Comparison of ENCODE assay signal across 30 mouse cellular contexts in genomic region chr10:121558231-121558630, GRCm38 (mm10). TPM values are rescaled to one million over a fixed set of nuclear protein-coding genes. Genes with fewer than 3 reads are reported as not detected.
DNase-seq lines count a peak whose midpoint lies in the region; ATAC-seq and TF ChIP-seq lines count a peak whose summit lies in the region.
"Had no signal": no experiment of that assay in that cellular context is flagged by ENCODE, and none has a peak within 500 bp of the region (broad histone marks: within the 10 kb centered on the region; RNA-seq: fewer than 3 reads in every experiment).

No protein-coding gene starts in this region.

- intact Hi-C loops in heart, adult 2 months (cut with DNase I) = no loop called here

- WGBS in heart, postnatal 0 days = 61% methylated on average over 2 of the region's 2 CpGs
- WGBS in heart, adult 2 months = 63% methylated on average over 2 of the region's 2 CpGs
- WGBS in liver, adult 2 months = 9% methylated on average over 2 of the region's 2 CpGs
- WGBS in liver, embryonic 12.5 days (ENCODE audit: insufficient replicate concordance) = 68% methylated on average over 2 of the region's 2 CpGs
- 76% methylated on average over 2 of the region's 2 CpGs for WGBS in midbrain, embryonic 11.5 days
- 83% methylated on average over 2 of the region's 2 CpGs for WGBS in midbrain, embryonic 14.5 days
- WGBS in intestine, embryonic 16.5 days = 75% methylated on average over 2 of the region's 2 CpGs

- peak; percentile 30; the same call in 1 of the 2 replicates for ATAC-seq in heart, postnatal 0 days (ENCODE audit: insufficient read depth, low read depth)
- ATAC-seq in liver, embryonic 12.5 days = no peak
- ATAC-seq in midbrain, embryonic 11.5 days (ENCODE audit: low FRiP score) = no peak
- no peak for ATAC-seq in midbrain, embryonic 14.5 days (ENCODE audit: low FRiP score, low TSS enrichment)
- ATAC-seq in intestine, embryonic 16.5 days = peak; percentile 36; the same call in 1 of the 2 replicates
- ATAC-seq: activated CD4-positive, CD25-positive, alpha-beta regulatory T cell, adult 4 months; CD4-positive, CD25-positive, alpha-beta regulatory T cell, adult 4 months; forebrain, embryonic 14.5 days; Patski had no signal

- H3K4me3 ChIP-seq in heart, postnatal 0 days (ENCODE audit: low read depth, low read length) = no peak overlapping the region
- no peak overlapping the region for H3K4me3 ChIP-seq in heart, adult 2 months
- no peak overlapping the region for H3K4me3 ChIP-seq in liver, adult 2 months (ENCODE audit: insufficient read depth, low read depth, low read length)
- no peak overlapping the region for H3K4me3 ChIP-seq in liver, embryonic 12.5 days
- no peak overlapping the region for H3K4me3 ChIP-seq in midbrain, embryonic 11.5 days (ENCODE audit: low read depth, low read length)
- no peak overlapping the region for H3K4me3 ChIP-seq in midbrain, embryonic 14.5 days (replicated peaks; ENCODE audit: low read depth, low read length)
- H3K4me3 ChIP-seq in intestine, embryonic 16.5 days (ENCODE audit: low read length) = no peak overlapping the region
- H3K4me3 ChIP-seq: embryonic facial prominence, embryonic 13.5 days; embryonic facial prominence, embryonic 15.5 days; erythroblast, embryonic 14.5 days; forebrain, embryonic 10.5 days; forebrain, embryonic 12.5 days had no signal

- H3K9me3 ChIP-seq in heart, postnatal 0 days (replicated peaks; ENCODE audit: control insufficient read depth, low read length) = no peaks in the 10 kb centered on the region
- no peaks in the 10 kb centered on the region for H3K9me3 ChIP-seq in liver, embryonic 12.5 days (replicated peaks)
- no peaks in the 10 kb centered on the region for H3K9me3 ChIP-seq in midbrain, embryonic 11.5 days (ENCODE audit: control insufficient read depth, low read length)
- no peaks in the 10 kb centered on the region for H3K9me3 ChIP-seq in midbrain, embryonic 14.5 days (ENCODE audit: control insufficient read depth, low read length)
- no peaks in the 10 kb centered on the region for H3K9me3 ChIP-seq in intestine, embryonic 16.5 days (ENCODE audit: control insufficient read depth, low read length)
- H3K9me3 ChIP-seq: embryonic facial prominence, embryonic 13.5 days; embryonic facial prominence, embryonic 15.5 days; forebrain, embryonic 10.5 days; forebrain, embryonic 12.5 days; G1E had no signal

- H3K4me2 ChIP-seq in heart, postnatal 0 days (ENCODE audit: low read depth, low read length) = no peak overlapping the region
- no peak overlapping the region for H3K4me2 ChIP-seq in liver, embryonic 12.5 days
- H3K4me2 ChIP-seq in midbrain, embryonic 11.5 days = no peak overlapping the region
- no peak overlapping the region for H3K4me2 ChIP-seq in midbrain, embryonic 14.5 days (ENCODE audit: low read length)
- no peak overlapping the region for H3K4me2 ChIP-seq in intestine, embryonic 16.5 days (ENCODE audit: low read depth, low read length)
- H3K4me2 ChIP-seq: embryonic facial prominence, embryonic 13.5 days; embryonic facial prominence, embryonic 15.5 days; forebrain, embryonic 12.5 days had no signal

- H3K79me2 ChIP-seq in heart, adult 2 months (replicated peaks; ENCODE audit: control insufficient read depth, insufficient read depth, low read length) = no peaks in the 10 kb centered on the region
- H3K79me2 ChIP-seq in liver, adult 2 months (ENCODE audit: control insufficient read depth, insufficient read depth, low read length) = 0 out of 2 replicates have a peak, but pooled peaks cover 5% of the 10 kb centered on the region

- peaks cover 76% of the 10 kb centered on the region for H3K36me3 ChIP-seq in heart, postnatal 0 days (replicated peaks; ENCODE audit: control insufficient read depth, insufficient read depth, low read length)
- no peaks in the 10 kb centered on the region for H3K36me3 ChIP-seq in heart, adult 2 months (ENCODE audit: control insufficient read depth, insufficient read depth, low read length)
- H3K36me3 ChIP-seq in liver, adult 2 months (ENCODE audit: control insufficient read depth, insufficient read depth, low read length) = peaks cover 70% of the 10 kb centered on the region
- H3K36me3 ChIP-seq in liver, embryonic 12.5 days = peaks cover 94% of the 10 kb centered on the region
- H3K36me3 ChIP-seq in midbrain, embryonic 11.5 days (ENCODE audit: control insufficient read depth, insufficient read depth, low read length) = peaks cover 18% of the 10 kb centered on the region
- H3K36me3 ChIP-seq in midbrain, embryonic 14.5 days (ENCODE audit: control insufficient read depth, insufficient read depth, low read length) = peaks cover 81% of the 10 kb centered on the region
- H3K36me3 ChIP-seq in intestine, embryonic 16.5 days (ENCODE audit: control insufficient read depth, insufficient read depth, low read length) = peaks cover 19% of the 10 kb centered on the region

- no peak overlapping the region for H3K27ac ChIP-seq in heart, postnatal 0 days (ENCODE audit: low read depth)
- H3K27ac ChIP-seq in heart, adult 2 months = no peak overlapping the region
- H3K27ac ChIP-seq in liver, adult 2 months (replicated peaks; ENCODE audit: insufficient read depth, low read depth, low read length) = no peak overlapping the region
- no peak overlapping the region for H3K27ac ChIP-seq in liver, embryonic 12.5 days
- H3K27ac ChIP-seq in midbrain, embryonic 11.5 days (ENCODE audit: low read depth, low read length) = no peak overlapping the region
- H3K27ac ChIP-seq in midbrain, embryonic 14.5 days (replicated peaks; ENCODE audit: low read depth, low read length) = no peak overlapping the region
- no peak overlapping the region for H3K27ac ChIP-seq in intestine, embryonic 16.5 days (ENCODE audit: low read length)
- H3K27ac ChIP-seq: embryonic facial prominence, embryonic 13.5 days; embryonic facial prominence, embryonic 15.5 days; forebrain, embryonic 10.5 days; forebrain, embryonic 12.5 days had no signal

- H3K27me3 ChIP-seq in heart, postnatal 0 days (ENCODE audit: control insufficient read depth, insufficient read depth, low read length) = no peaks in the 10 kb centered on the region
- no peaks in the 10 kb centered on the region for H3K27me3 ChIP-seq in heart, adult 2 months (ENCODE audit: control insufficient read depth, insufficient read depth, low read length)
- no peaks in the 10 kb centered on the region for H3K27me3 ChIP-seq in liver, adult 2 months (ENCODE audit: control insufficient read depth, insufficient read depth, low read length)
- no peaks in the 10 kb centered on the region for H3K27me3 ChIP-seq in liver, embryonic 12.5 days (replicated peaks)
- no peaks in the 10 kb centered on the region for H3K27me3 ChIP-seq in midbrain, embryonic 11.5 days (ENCODE audit: control insufficient read depth, insufficient read depth, low read length)
- H3K27me3 ChIP-seq in midbrain, embryonic 14.5 days (ENCODE audit: control insufficient read depth, insufficient read depth, low read length) = no peaks in the 10 kb centered on the region
- no peaks in the 10 kb centered on the region for H3K27me3 ChIP-seq in intestine, embryonic 16.5 days (replicated peaks; ENCODE audit: control insufficient read depth, insufficient read depth, low read length)
- H3K27me3 ChIP-seq: CH12.LX; embryonic facial prominence, embryonic 13.5 days; embryonic facial prominence, embryonic 15.5 days; forebrain, embryonic 12.5 days; Patski had no signal

- TF ChIP-seq CTCF in heart, postnatal 0 days (IDR thresholded peaks at IDR 0.05; ENCODE audit: low read depth) = no peak
- no peak for TF ChIP-seq CTCF in heart, adult 2 months (IDR thresholded peaks at IDR 0.05)
- no peak for TF ChIP-seq CTCF in liver, adult 2 months (IDR thresholded peaks at IDR 0.05; ENCODE audit: low read depth, low read length)

- TF ChIP-seq POLR2A in heart, adult 2 months (IDR thresholded peaks at IDR 0.05; ENCODE audit: insufficient read depth, low read depth, low read length) = no peak
- no peak for TF ChIP-seq POLR2A in liver, adult 2 months (IDR thresholded peaks at IDR 0.05; ENCODE audit: extremely low read depth, insufficient read depth, low read length)

- H3K9ac ChIP-seq in heart, postnatal 0 days (replicated peaks; ENCODE audit: low read depth, low read length) = no peak overlapping the region
- no peak overlapping the region for H3K9ac ChIP-seq in heart, adult 2 months (ENCODE audit: low read depth, low read length)
- H3K9ac ChIP-seq in liver, adult 2 months (ENCODE audit: low read depth, low read length) = no peak overlapping the region
- H3K9ac ChIP-seq in liver, embryonic 12.5 days = no peak overlapping the region
- H3K9ac ChIP-seq in midbrain, embryonic 11.5 days (ENCODE audit: low read length) = no peak overlapping the region
- no peak overlapping the region for H3K9ac ChIP-seq in midbrain, embryonic 14.5 days (replicated peaks; ENCODE audit: low read length)
- no peak overlapping the region for H3K9ac ChIP-seq in intestine, embryonic 16.5 days (ENCODE audit: low read depth, low read length)
- H3K9ac ChIP-seq: embryonic facial prominence, embryonic 13.5 days; embryonic facial prominence, embryonic 15.5 days; forebrain, embryonic 12.5 days had no signal

- DNase-seq in heart, postnatal 0 days (ENCODE audit: low spot score) = no peak
- DNase-seq in heart, adult 2 months = no peak
- peak; percentile 11 for DNase-seq in liver, adult 2 months (ENCODE audit: extremely low read depth, low read depth, low spot score)
- peak; percentile 66 for DNase-seq in midbrain, embryonic 11.5 days (ENCODE audit: low spot score, missing footprints)
- no peak for DNase-seq in midbrain, embryonic 14.5 days
- no peak for DNase-seq in adipocyte (ENCODE audit: low spot score)
- DNase-seq: adrenal gland, adult 2 months; adrenal gland, postnatal 10 days; adrenal gland, postnatal 25 days; B cell, adult 2 months; cerebellum, adult 11 months; cerebellum, adult 18-20 months; cerebellum, adult 8-10 months; cerebellum, adult 9-11 months; cerebellum, postnatal 14 days; cerebellum, postnatal 36 days; embryo, embryonic 11 days had no signal

- no peaks in the 10 kb centered on the region for H3K4me1 ChIP-seq in heart, postnatal 0 days (ENCODE audit: control insufficient read depth, insufficient read depth)
- no peaks in the 10 kb centered on the region for H3K4me1 ChIP-seq in heart, adult 2 months (ENCODE audit: control insufficient read depth, insufficient read depth, low read length)
- no peaks in the 10 kb centered on the region for H3K4me1 ChIP-seq in liver, adult 2 months (ENCODE audit: control insufficient read depth, insufficient read depth, low read length)
- no peaks in the 10 kb centered on the region for H3K4me1 ChIP-seq in liver, embryonic 12.5 days
- H3K4me1 ChIP-seq in midbrain, embryonic 11.5 days (ENCODE audit: control insufficient read depth, insufficient read depth, low read length) = no peaks in the 10 kb centered on the region
- H3K4me1 ChIP-seq in midbrain, embryonic 14.5 days (ENCODE audit: control insufficient read depth, insufficient read depth, low read length) = no peaks in the 10 kb centered on the region
- H3K4me1 ChIP-seq in intestine, embryonic 16.5 days (ENCODE audit: control insufficient read depth, insufficient read depth, low read length) = no peaks in the 10 kb centered on the region
- H3K4me1 ChIP-seq: embryonic facial prominence, embryonic 13.5 days; embryonic facial prominence, embryonic 15.5 days; forebrain, embryonic 10.5 days; forebrain, embryonic 12.5 days had no signal

- TF ChIP-seq EP300 in heart, postnatal 0 days (IDR thresholded peaks at IDR 0.05; ENCODE audit: low read depth) = no peak
- TF ChIP-seq EP300 in heart, adult 2 months (IDR thresholded peaks at IDR 0.05; ENCODE audit: insufficient read depth, low read depth, low read length) = no peak

RNA-seq across cellular contexts. Expression of gene Tbk1, which starts 28.4 kb away (rescaled TPM):
- total RNA-seq in heart, postnatal 0 days (2014; rRNA removed; ENCODE audit: low replicate concordance) = 12.5 and 23.3 TPM in 2 replicates
- polyA plus RNA-seq in heart, postnatal 0 days (2015; fragmentation: Nextera tagmentation; extraction: Ambion mirVana) = 15.5 and 15.7 TPM in 2 replicates
- 10 to 100 TPM; 14.9 to 15.6 TPM for total RNA-seq in heart, adult 2 months (2021)
- 7.2 and 13.4 TPM in 2 replicates for polyA plus RNA-seq in heart, adult 2 months (2012; rRNA removed)
- 24.7 and 25.3 TPM in 2 replicates for total RNA-seq in liver, adult 2 months (2014; rRNA removed)
- polyA plus RNA-seq in liver, adult 2 months (2012; rRNA removed) = 7.1 and 8.2 TPM in 2 replicates
- 24.8 and 25.8 TPM in 2 replicates for polyA plus RNA-seq in liver, embryonic 12.5 days (2016; fragmentation: Nextera tagmentation; extraction: Ambion mirVana)
- 34.0 and 35.7 TPM in 2 replicates for polyA plus RNA-seq in midbrain, embryonic 11.5 days (2014; fragmentation: Nextera tagmentation; extraction: Ambion mirVana)
- polyA plus RNA-seq in midbrain, embryonic 14.5 days (2014; fragmentation: Nextera tagmentation; extraction: Ambion mirVana) = 27.0 and 36.2 TPM in 2 replicates
- polyA plus RNA-seq in intestine, embryonic 16.5 days (2015; fragmentation: Nextera tagmentation; extraction: Ambion mirVana) = 36.8 and 38.2 TPM in 2 replicates

Comparison
In these comparisons a context has a peak if more than half of its experiments do, and no peak if none do; other contexts are left out.
1. DNase-seq: peak in liver, adult 2 months (single experiment) and midbrain, embryonic 11.5 days (single experiment); none in heart, postnatal 0 days (single experiment), heart, adult 2 months (0 of 2), midbrain, embryonic 14.5 days (single experiment) and adipocyte (single experiment).
2. ATAC-seq: peak in heart, postnatal 0 days (single experiment) and intestine, embryonic 16.5 days (single experiment); none in liver, embryonic 12.5 days (single experiment), midbrain, embryonic 11.5 days (single experiment) and midbrain, embryonic 14.5 days (single experiment).